Mouse (Mus musculus) CH12F3 (cell line): ENCODE data around the gene Rai14.

Experiments
- in situ Hi-C: fragments of 300-500 bp; cut with MboI; formaldehyde crosslinking; loops from 2 replicates; pipeline ENCODE4 v1.14.3; 2020; ENCODE audit warnings: low sequenced_read_pairs

The Rai14 gene

DNA sequence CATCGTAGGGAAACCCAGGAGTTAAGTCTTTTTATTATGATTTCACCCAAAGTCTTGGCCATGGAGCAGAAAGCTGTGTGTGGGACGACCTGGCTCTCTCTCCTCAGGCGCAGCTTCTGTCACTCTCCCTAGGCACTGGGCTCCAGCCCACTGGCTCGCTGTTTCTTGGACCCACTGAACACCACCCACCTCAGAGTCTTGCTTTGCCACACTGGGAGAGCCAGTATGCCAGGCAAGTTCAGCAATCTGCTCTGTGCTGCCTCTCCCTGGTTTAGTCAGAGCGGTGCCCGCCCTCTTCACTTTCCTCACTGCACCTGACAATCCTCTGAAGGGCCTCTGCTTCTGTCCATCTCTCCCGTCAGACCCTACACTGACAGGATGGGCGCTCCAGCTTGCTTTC is 93.2 kb downstream of the Rai14 start:
- in situ Hi-C loops = no loop called here

DNA sequence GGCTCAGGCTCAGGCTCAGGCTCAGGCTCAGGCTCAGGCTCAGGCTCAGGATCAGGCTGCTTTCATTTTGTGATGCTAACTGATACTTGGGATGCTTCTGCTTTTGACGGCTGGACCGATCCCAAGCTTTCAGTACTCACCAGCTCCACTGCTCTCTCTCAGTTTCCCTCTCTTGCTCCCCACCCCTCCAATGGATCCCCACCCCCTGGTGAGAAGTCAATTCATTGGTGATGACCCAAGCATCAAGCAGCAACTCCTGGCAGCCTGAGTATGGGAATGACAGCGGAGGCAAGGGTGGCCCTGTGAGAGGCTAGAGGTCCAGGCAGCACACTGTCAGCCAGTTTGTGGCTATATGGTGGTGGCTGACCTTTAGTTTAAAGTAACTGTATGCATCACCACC is 94.7 kb downstream of the Rai14 start:
- in situ Hi-C loops = no loop called here

DNA sequence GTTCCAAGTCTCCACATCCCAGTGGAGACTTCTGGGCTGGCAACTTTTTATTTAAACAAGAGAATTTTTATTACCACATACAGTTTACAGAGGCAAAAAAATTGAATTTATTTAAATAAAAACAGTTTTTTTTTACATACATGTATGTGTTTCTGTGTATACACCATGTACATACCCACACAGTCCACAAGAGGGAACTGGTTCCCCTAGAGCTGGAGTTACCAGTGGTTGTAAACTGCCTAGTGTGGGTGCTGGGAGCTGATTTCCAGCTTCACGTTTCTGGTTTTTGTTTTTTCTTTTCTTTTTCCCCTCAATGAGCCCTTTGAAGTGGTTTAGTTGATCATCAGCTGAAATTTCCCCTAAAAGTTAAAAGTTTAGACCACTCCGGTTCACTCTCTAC is 96.1 kb downstream of the Rai14 start:
- in situ Hi-C loops = no loop called here

DNA sequence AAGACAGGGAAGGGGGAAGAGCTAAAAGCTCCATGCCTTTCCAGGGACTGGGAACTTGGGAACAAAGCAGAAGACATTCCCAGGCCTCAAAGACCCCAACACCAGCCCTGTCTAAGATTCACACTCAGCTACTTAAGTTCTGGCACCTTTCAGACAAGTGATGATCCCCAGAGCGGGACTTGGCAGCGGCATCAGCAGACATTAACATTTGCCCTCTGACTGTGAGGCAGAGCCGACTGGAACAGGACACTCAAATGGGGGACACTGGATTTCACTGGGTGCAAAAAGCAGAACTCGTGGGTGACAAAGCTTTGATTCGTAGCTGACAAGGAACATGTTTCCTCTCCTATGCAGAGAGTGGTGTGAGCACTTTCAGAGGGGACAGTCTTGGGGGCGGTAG is 98.4 kb downstream of the Rai14 start:
- in situ Hi-C loops = no loop called here

DNA sequence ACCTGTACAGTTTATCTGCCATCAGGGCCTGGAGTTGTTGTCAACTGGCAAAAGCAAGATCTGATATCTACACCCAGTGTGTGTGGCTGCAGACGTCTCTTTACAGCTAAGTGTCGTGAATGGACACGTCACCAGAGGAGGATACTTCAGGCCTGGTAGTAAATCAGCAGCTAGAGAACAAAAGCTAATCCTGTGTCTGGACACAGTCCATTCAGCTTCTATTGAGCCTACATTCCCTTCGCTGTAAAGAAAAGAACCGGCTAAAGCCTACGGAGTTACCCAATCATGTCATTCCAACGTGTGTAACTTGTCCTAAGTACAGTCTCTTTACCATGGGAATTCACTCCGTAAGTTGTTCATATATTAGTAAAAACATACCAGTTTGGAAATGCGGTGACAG is 103.4 kb downstream of the Rai14 start:
- in situ Hi-C loops = no loop called here

DNA sequence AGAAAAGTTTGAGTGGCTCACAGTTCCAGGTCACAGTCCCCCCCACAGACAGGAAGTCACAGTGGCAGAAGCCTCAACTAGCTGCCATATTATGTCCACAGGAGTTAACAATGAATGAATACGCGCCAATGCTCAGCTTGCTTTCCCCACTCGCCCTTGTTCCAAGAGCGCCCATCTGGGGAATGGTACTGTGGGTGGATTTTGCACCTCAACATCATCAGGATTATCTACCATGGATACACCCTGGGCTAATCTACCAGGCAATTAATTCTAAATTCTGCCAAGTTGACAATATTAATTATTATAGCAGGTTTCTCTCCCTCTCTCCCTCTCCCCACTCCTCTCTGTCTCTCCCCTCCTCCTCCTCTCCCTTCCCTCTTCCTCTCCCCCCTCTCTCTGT is 105.3 kb downstream of the Rai14 start:
- in situ Hi-C loops = no loop called here

DNA sequence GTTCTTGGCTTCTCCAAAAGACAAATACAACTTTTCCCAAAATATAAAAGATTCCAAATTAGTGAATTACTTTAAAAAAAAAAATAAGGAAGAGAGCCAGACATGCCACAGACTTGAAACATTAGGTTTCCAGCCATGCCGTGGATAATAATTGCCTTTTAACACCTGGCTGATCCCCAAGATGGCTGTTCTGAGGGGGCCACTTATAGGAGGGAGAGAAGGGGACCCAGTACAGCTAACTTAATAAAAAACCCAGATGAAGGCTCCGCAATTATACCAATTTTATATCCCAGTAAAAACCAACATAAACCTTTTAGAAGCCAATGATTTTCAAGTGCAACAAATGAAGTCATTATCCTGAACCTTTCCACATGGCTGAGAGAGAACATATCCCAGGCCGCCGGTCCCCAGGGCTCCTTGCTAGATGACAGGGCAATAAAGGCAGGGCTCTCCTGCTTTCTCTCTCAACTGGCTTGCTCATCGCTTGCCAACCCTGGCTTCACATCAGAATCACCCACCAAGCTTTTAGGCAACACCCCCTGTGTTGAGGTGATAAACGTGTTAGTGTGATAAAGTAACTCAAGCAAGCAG is 105.8 kb downstream of the Rai14 start:
- in situ Hi-C loops = no loop called here

DNA sequence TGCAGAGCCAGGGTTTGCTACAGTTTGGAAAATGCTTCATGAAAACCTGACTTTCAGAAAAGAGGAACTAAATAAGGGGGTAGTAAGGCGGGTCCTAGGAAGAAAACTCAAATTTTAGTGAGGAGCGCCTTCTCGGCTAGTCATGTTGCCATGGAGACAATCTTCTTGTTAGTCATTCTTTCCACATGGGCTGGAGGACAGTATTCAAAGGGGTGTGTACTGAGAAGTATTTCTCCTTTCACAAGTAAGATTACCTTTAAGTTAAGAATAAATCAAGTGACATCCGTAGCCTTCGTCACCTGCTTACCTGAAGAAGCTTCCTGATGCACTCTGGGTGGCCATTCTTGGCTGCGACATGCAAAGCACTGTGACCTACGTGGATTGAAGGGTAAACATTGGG is 115.0 kb downstream of the Rai14 start:
- in situ Hi-C loops = no loop called here

DNA sequence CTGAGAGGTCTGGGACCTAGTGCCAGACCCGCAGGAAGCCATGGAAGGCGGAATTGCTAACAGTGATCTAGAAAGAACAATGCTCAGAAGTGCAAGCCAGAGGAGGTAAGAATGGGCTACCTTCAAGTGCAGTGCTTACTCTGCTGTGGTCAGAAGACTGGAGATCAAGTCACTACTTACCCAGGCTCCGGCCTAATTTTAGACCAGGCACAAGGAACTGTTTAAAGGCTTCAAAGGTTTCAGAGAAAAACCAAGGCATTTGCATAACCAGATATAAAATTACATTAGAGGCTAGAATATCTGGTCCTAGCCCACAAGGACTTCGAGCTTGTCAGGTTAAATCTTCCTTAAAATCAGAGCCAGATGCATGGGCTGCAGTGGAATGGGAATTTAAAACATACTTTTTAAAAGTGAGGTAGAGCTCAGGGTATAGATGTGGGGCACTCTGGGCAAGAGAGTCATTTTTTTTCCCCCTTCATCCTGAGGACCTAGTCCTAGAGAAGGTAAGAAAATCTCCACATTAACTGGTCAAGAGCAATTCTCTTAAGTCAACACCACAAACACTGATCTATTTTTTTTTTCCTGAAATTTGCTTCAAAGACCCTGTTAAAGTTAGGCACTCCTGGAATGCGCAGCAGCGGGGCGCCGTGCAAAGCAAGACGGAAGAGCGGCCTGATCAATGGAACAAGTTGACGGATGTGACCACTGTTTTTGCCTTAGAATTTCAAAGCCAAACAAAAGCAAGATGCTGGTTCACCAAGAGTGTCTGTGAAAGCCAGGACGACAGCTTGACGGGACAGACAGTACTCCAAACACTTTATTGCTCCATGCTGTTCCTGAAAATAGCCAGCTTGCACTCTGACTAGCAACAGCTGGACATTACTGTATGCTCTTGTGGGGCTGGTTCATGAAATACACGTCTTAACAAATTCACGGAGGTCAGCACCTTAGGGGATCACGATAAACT is 115.9 kb downstream of the Rai14 start:
- in situ Hi-C loops = no loop called here

DNA sequence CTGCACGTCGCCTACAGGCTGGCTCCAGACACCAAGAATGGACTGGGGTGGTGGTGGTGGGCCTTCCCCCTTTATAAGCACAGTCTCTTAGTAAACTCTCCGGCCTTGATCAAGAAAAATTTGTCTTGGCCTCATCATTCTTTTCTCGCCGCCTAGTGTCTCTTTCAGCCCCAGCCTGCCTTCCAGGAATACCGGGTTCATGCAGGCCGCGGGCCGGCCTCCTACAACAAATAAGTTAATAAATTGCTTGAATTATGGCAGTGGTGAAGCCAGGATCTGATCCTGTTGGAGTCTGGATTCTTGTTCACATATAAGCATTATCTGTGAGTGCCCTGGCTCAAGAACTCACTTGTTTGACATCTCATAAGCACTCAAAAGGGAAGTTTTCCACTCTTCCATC is 117.6 kb downstream of the Rai14 start:
- in situ Hi-C loops = no loop called here

DNA sequence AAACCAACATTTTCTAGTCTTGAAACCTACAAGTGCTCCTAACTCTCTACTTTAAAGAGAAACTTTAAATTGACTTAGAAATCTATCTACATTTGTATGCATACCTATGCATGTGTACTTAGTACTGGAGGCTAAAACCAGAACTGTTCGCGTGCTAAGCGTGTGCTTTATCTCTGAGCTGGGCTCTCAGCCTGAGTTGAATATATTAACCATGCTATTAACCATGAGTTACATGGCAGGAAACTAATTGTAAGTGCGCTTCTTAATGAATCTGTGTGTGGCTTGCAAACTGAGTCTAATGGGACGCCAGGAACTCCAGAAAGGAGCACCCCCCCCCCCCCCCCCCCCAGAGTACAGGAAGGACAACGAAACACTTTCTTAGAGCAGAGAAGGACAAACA is 119.0 kb downstream of the Rai14 start:
- in situ Hi-C loops = no loop called here

DNA sequence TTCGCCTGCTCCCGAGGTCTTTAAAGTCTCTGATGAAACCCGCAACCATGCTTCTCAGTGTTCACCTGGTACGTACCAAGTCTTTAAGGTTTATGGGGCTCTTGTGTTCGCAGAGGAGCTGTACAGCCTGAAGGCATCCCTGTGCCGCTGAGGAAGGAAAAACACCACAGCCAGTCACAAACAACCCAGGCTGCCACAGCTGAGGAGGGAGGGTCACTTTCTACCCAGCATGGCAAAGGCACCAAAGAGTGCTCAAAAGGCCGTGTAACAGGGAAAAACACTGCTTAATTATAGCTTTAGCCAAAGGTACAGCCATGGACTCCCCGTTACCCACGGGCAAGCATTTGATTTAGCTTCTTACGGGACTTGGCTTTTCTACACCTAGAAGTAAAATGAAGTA is 119.5 kb downstream of the Rai14 start:
- in situ Hi-C loops = no loop called here

DNA sequence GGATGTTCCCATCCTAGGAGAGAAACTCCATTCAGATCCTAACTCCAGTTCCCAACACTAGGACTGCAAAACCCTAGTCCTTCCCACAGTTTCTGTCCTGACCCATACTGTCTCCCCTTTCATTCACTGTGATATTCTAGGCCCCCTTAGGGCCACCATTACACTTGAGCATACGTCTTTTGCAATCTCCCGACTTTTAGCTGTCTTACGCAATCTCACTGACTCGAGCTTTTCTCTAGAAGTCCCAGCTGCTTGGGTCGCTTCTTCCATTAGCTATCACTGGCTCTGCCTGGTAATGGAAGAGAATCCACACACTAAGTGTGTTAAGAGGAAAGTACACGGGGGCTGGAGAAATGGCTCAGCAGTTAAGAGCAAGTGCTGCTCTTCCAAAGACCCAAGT is 121.3 kb downstream of the Rai14 start:
- in situ Hi-C loops = no loop called here

DNA sequence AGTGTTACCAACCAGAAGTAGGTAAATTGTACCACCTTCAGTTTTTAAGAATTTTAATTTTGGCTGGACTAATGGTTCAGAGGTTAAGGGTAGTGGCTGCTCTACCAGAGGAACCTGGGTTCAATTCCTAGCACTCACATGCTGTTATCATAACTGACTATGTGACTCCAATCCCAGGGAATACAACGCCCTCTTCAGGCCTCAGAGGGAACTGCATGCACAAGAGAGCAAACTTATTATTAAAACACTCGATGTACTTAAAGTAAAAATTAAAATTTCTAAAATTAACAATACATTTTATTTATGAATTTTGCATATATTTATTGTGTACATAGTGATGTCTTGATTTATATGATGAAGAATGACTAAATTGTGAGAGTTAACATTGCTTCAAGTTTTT is 127.9 kb downstream of the Rai14 start:
- in situ Hi-C loops = no loop called here

DNA sequence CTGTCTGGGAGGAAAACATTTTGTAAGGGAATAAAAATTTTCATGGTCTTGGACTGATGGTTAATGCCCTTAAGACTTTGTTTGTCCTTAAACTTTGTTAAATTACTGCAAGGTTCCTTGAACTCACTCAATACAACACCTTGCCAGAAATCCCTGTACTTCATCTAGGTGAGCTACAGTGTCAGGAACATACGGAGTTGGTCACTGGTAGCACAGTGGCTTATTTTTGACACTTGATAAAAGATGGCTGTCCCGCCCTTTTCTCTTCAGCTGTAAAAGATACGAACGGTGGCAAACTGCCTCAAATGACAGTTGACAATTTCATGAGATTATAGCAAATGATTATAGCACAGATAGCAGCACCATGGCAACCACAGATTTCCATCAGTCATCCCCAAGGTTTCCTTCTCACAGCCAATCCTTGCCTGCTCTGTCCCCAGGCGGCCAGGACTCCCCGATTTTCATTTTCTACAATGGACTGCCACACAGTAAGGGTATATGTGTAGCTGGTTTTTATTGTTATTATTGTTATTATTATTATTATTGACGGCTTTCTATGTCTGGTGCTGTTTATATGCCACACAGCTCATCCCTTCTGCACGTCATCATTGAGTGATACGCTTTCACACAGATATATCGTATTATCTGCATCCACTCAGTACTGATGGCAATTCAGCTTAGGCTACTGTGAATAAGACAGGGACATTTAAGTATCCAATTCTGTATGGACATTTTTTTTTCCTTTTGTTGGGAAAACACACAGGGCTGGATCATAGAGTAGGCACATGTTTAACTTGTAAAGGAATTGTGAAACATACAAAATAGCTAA is 129.9 kb downstream of the Rai14 start:
- in situ Hi-C loops = no loop called here

DNA sequence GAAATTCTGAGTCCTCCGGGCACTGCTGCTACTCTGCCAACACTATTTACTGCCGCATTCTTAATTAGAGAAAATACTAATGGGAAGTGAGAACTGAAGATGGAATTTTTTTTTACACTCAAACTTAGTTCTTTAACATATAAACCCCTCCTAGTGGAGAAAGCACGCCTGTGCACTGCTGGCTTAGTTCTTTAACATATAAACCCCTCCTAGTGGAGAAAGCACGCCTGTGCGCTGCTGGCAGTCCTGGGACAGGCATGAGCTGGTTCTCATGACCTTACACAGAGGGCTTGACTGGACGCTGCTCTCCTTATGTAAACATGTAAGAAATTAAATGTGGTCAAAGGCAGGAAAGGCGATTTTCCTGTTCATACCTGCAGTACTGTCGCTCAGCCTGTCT is 131.0 kb downstream of the Rai14 start:
- in situ Hi-C loops = no loop called here

DNA sequence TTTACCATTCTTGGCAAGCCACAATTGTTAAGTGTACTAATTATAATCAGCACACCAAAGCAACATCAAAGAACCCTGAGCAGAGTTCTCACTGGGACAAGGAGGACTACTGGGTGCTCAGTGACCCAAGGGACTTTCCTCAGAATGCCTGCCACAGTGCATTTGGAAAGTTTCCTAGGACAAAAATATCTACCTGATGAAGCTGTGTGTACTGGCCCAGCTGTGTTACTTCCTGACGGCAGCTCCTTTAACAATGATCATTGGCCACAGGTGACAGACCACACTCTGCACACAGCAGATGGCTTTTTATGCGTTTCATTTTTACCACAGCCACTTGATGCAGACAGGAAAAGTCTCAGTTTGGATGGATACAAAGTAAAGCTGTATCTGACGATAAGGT is 135.3 kb downstream of the Rai14 start:
- in situ Hi-C loops = no loop called here

DNA sequence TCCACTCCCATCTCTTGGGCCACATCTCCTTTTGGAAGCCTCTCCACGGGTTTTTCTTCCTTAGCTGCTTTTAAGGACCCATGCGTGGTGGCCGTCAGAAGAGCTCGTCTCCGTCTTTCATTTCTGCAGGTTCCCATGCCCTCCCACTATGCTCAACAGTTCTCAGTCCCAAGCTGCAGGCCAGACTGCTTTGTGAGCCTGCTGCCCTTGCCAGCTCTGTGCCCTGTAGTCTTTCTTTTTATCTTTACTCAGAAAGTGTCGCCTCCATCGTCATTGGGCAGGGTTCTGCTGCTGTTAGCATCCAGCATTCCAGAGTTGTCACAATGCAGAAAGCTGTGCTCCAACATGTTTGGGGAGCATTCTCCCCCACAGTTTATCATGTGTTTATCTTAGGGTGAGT is 147.9 kb downstream of the Rai14 start:
- in situ Hi-C loops = no loop called here

DNA sequence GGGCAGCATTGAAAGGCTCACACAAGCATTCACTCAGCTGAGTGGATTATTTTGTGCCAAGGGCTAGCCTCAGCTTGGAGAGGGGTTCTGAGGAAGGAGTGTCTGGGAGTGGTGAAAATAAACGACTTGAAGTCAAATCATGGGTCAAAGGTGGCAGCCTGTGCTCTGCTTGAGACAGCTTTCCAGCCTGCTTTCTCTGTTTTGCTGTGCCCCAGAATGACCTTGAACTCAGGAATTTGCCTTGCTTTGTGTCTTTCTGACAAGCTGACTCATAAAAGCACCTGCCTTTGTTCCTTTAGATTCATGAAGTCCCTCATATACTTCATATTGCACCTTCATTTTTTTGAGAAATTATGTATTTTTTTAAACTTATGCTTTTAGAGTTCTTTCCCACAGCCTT is 150.2 kb downstream of the Rai14 start:
- in situ Hi-C loops = no loop called here

DNA sequence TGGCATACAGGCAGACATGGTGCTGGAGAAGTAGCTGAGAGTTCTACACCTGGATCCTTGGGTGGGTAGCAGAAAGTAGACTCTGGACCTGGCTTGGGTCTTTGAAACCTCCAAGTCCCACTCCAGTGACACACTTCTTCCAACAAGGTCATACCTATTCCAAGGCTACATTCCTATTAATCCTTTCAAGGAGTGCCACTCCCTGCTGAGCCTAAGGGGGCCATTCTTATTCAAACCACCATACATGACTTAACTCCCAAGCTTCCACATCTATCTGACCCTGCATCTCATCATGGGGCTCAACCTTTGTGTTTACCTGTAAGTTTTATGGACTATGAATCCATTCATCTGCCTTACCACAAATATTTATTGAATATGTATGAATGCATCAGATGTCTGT is 152.1 kb downstream of the Rai14 start:
- in situ Hi-C loops = no loop called here

DNA sequence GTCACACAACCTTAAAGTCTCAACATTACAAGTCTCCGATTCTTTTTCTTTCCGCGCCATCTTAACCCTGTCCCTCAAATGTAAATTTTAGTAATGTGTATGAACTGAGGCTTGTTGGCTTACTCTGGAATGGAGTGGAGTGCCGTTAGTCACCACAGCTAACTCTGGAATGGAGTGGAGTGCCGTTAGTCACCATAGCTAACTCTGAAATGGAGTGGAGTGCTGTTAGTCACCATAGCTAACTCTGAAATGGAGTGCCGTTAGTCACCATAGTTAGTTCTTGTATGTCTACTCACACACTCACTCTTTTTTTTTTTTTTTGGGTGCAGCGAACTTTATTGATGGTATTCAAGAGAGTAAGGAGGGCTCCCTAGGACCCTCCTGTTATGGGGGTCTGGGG is 154.4 kb downstream of the Rai14 start:
- in situ Hi-C loops = no loop called here

DNA sequence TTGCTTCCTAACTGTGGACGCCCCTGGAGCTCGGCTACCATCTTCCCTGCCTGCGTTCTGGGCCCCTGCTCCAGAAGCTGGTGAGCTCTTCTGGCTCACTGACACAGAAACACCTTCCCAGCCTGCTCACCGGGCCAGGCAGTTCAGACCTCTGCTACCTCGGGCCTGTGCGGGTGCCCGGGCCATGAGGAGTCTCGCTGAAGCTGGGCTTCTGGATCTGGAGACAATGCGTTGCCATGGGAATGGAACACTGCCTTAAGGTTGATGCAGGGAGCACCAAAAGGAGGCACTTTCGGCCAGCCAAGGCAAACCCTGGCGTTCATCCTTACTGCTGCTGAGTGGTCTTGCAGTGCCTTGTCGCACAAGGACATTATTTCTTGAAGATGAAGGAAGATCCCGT is 156.0 kb downstream of the Rai14 start, which contains the start of gene Ttc23l:
Gene Ttc23l (minus strand): TSS at position 204 of the 400 bp plus-strand sequence.
- in situ Hi-C loops = no loop called here
